Mouse (Mus musculus) granulocyte monocyte progenitor cell, adult 5-6 weeks (primary cell): ENCODE measurements at regions not wholly inside any gene's neighbourhood (a gene's known extent, or its start where the extent isn't known, plus 50 kb on each side); places are given as distances from the start of the nearest gene placed in this dataset.

Experiments
- ATAC-seq: replicated peaks from 2 replicates; pipeline ENCODE4 v1.8.0; 2016; ENCODE audit warnings: mild to moderate bottlenecking, moderate TSS enrichment, inconsistent platforms; ENCODE audit not compliant: poor library complexity, severe bottlenecking

- ATAC-seq: no peak
These were observed 774.6 kb downstream of the Brinp1 start for GRCm38 (mm10) chr4:68179551-68179950.

GRCm38 (mm10) chr4:68156499-68156898 is 797.7 kb downstream of the Brinp1 start:
- ATAC-seq: no peak

DNA sequence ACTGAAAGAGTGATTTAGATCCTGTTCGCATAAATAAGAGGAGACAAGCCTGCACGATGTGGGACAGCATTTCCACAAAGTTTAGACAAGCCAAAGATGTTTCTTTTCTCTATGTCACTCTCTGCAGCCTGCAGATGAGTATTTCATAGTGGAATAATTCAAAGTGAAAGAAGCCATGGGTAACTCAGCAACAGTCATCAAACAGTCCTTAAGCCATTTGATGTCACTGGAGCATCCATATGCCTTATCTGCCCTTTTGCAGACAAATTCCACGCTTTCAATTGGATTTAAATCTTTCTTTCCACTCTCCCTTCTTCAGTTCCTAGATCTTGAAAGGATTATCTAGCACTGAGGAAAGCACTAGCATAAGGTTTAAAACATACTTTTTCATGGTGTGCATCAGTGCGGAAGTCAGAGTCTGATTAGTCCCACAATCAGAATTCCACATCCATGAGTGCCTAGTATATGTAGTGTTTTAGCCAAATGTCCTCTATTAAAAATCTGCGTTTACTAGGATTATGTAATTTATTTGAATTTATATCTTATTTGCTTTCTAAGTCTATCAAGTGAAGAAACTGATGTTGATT is 805.6 kb downstream of the Brinp1 start:
- ATAC-seq: no peak

DNA sequence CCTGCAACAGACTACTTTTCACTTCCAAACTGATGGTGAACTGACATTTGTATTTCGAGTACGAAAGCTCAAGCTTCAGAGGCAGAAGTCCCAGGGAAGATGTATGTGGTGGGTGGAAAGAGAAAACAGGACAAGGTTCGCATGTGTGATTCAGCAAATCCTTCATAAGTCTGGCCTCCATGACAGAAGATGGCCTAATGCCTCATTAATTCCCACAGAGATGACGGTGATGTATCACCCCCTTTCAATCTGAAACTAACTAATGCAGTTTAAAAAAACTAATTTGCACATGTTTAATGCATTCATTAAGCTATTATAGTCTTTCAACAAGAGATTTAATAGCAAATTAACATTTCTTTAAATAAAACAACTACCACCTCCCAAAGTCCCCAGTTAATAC is 826.1 kb downstream of the Brinp1 start:
- ATAC-seq: no peak

GRCm38 (mm10) chr4:68114502-68114901 is 839.7 kb downstream of the Brinp1 start:
- ATAC-seq: no peak

DNA sequence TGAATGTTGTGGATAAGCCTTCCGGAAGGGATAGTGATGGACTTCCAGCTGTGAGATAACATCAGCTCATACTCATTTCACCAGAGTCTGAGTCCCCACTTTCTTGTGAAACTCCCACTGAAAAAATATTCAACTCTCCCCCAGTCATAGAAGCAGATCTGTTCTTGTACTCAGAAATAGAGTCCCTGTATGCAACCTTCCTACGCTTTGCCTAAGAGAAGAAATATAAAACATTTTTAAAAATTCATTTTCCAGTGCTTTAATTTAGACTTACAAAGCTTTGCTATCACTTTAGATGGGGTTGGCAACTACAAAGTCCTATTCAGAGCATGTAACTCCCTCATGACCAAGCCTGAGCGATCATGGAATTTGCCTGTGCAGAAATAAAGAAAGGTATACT is 868.9 kb downstream of the Brinp1 start:
- no peak for ATAC-seq

DNA sequence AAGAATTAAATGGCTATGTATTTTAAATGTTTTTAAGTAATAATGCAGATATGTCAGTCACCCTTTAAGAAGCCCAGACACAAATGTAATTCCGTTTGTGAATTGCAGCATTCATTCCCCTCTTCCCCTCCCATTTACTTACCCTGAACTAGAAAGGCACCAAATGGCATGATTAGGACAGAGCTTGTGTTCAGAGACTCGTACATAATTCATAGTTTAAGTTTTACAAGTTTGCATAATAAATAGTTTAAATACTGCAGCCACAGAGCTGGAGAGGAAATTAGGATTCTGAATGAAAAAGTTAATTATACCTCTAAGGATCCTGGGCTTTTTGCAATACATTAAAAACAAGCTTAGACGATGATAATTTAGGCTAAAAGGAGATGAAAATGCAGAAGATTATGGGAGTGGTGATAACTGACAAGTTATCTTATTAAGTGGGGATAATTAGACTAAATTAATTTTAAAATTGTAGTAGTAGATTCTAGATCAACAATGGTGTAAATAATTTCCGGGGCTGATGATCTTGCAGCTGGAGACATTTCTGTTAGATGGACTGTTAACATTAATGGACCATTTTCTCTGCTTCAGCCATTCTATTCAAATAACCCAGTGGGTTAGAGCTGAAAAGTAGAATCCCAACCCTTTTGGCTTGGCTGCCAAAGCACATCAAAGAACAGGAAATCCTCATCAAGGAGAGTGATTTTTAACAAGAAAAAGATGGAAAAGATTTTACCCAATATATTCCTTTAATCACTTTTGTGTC is 897.2 kb downstream of the Brinp1 start:
- ATAC-seq: no peak

- ATAC-seq: peak; percentile 25
These were observed 931.3 kb downstream of the Brinp1 start for GRCm38 (mm10) chr4:68022891-68023303.

- ATAC-seq: no peak
These were observed 942.8 kb downstream of the Brinp1 start for GRCm38 (mm10) chr4:68011371-68011770.

GRCm38 (mm10) chr4:67994796-67995283 is 959.4 kb downstream of the Brinp1 start:
- no peak for ATAC-seq

GRCm38 (mm10) chr4:67963456-67963855 is 990.7 kb downstream of the Brinp1 start:
- no peak for ATAC-seq

- ATAC-seq: no peak
These were observed 1006.2 kb downstream of the Brinp1 start for GRCm38 (mm10) chr4:67948000-67948399.

- no peak for ATAC-seq
These were observed 1021.7 kb downstream of the Brinp1 start for GRCm38 (mm10) chr4:67932481-67932880.

DNA sequence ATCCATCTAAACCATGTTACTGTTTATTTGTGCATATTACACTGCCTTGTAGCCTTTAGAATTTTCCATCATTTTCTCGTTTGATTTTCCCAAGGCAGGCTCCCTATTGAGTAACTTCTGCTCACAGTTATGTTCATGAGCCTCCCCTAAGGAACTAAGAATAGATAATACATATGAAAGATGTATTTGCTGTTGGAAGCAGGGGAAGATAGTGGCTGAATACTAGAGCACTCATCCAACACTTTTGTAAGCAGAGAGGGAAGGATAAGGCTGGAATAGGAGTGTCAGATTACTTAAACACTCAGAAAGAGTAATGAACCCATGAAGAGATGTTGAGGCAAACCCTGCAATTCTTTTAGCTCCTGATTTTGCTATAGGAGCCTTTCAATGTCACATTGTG is 1055.1 kb downstream of the Brinp1 start:
- no peak for ATAC-seq

GRCm38 (mm10) chr4:67891946-67892575 is 1062.1 kb downstream of the Brinp1 start:
- ATAC-seq: no peak

DNA sequence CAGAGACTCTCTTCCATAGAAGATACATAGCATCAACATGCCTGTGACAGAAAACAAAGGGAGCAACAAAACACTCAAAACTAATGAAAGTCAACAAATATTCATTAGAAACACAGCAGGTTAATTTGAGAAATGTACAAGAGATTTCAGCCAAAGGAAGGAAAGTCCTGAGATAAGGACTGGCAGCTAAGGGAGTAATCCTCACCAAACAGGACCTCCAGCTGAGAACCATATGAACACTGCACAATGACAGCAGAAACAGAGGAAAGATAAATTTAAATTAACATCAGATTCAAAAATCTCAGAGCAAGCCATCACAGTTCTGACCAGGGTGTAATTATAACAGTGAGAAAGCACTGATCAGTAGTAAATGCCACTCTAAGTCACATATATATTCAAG is 1060.6 kb downstream of the Tlr4 start:
- no peak for ATAC-seq

DNA sequence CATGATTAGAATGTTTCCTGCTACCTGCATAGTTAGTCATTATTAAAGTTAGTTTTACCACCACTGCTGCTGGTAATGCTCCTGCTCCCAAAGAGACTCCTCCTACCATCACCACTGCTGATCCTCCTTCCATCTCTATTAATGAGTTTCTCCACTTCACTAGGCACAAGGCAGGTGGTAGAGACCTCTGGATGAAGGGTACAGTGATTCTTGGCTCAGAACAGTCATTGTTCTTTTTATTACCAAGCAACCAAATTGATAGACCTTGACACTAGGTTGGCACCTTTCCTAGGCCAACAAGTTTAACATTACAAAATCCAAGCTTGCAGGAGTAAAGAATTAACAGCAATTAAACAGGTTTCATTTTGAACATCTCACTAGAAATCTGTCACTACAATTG is 1057.8 kb downstream of the Tlr4 start:
- no peak for ATAC-seq

GRCm38 (mm10) chr4:67862218-67862617 is 1034.8 kb downstream of the Tlr4 start:
- no peak for ATAC-seq

GRCm38 (mm10) chr4:67861801-67862200 is 1034.4 kb downstream of the Tlr4 start:
- ATAC-seq: no peak

GRCm38 (mm10) chr4:67853001-67853400 is 1025.6 kb downstream of the Tlr4 start:
- ATAC-seq: no peak

DNA sequence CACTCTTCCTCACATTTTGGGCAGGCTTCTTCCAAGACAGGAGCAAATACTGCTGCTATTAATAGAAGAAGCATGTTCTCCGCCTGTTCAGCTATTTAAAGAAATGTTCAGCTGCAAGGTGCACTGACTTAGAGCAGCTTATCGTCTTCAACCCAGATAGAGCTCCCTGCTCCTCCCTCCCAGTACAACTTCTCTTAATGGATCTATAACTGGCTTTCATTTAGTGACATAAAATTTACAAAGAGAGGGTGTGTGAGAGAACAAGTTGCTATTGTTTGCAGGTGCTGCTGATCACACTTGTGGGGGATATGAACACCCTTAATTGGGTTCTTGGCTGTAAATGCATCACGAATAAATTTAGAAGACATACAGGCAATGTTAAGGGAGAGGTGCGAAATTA is 1006.0 kb downstream of the Tlr4 start:
- ATAC-seq: no peak

GRCm38 (mm10) chr4:67825484-67825883 is 998.1 kb downstream of the Tlr4 start:
- ATAC-seq: no peak
